Mouse (Mus musculus): Measurements from ENCODE around the gene Adrm1. TPM values are rescaled to one million over a fixed set of nuclear protein-coding genes. Genes with fewer than 3 reads are reported as not detected.
A peak's percentile ranks its signal among the peaks of the same experiment; 100 is the strongest.
"Not testable (repeated sequence)": the region's sequence is repeated elsewhere in the genome, so short reads cannot be mapped to it uniquely, and the experiment has no call there.

Adrm1 gene
- polyA plus RNA-seq, 1 experiment from 2014 or later: 163 TPM

- no peak for DNase-seq (ENCODE audit: low read depth, low spot score)
- in situ Hi-C loops (cut with MboI; ENCODE audit: low pct_unique_long_range_greater_than_20kb): no loop called here
- CTCF ChIA-PET: interaction anchor here (1.0 to 1.2 kb wide), 2 partner anchors 8 to 13 kb away, joined by 3 to 4 read pairs; no protein-coding TSS in a partner anchor
Observed at GRCm38 (mm10) chr2:180154796-180155195, 16.5 kb upstream of the Adrm1 start.

GRCm38 (mm10) chr2:180158627-180159026 is 12.7 kb upstream of the Adrm1 start:
- no peak for DNase-seq (ENCODE audit: low read depth, low spot score)
- TF ChIP-seq CTCF (IDR thresholded peaks at IDR 0.05): no peak
- CTCF ChIA-PET: interaction anchor here (1.5 to 1.6 kb wide), 2 partner anchors 12 to 18 kb away, joined by 3 to 4 read pairs; no protein-coding TSS in a partner anchor
- POLR2A ChIA-PET: no interaction called here
- in situ Hi-C loops (cut with MboI; ENCODE audit: low pct_unique_long_range_greater_than_20kb): no loop called here
- no peaks in the 10 kb centered on the region for H3K27me3 ChIP-seq
- ATAC-seq: no peak

More at GRCm38 (mm10) chr2:180154796-180155195, 16.5 kb upstream of the Adrm1 start:
- H3K27me3 ChIP-seq: no peaks in the 10 kb centered on the region
- TF ChIP-seq CTCF (IDR thresholded peaks at IDR 0.05): no peak
- ATAC-seq: no peak
- POLR2A ChIA-PET: no interaction called here

- no peak for TF ChIP-seq CTCF (IDR thresholded peaks at IDR 0.05)
- ChIA-PET POLR2A (no interaction called here), CTCF (no interaction called here)
- no peak for DNase-seq (ENCODE audit: low read depth, low spot score)
- ATAC-seq: no peak
- in situ Hi-C loops (cut with MboI; ENCODE audit: low pct_unique_long_range_greater_than_20kb): no loop called here
- H3K27me3 ChIP-seq: no peaks in the 10 kb centered on the region
Observed at GRCm38 (mm10) chr2:180165855-180166254, 5.4 kb upstream of the Adrm1 start.

GRCm38 (mm10) chr2:180166869-180167268 is 4.4 kb upstream of the Adrm1 start:
- no peak for ATAC-seq
- H3K27me3 ChIP-seq: no peaks in the 10 kb centered on the region
- ChIA-PET POLR2A (no interaction called here), CTCF (no interaction called here)
- TF ChIP-seq CTCF (IDR thresholded peaks at IDR 0.05): no peak
- DNase-seq (ENCODE audit: low read depth, low spot score): no peak
- in situ Hi-C loops (cut with MboI; ENCODE audit: low pct_unique_long_range_greater_than_20kb): no loop called here

- CTCF ChIA-PET: interaction anchor here (0.7 to 1.6 kb wide), 14 partner anchors 11 to 99 kb away, joined by 3 to 5 read pairs (median 3); no protein-coding TSS in a partner anchor
- DNase-seq (ENCODE audit: low read depth, low spot score) (no peak), ATAC-seq (no peak)
- in situ Hi-C loops (cut with MboI; ENCODE audit: low pct_unique_long_range_greater_than_20kb): no loop called here
- H3K27me3 ChIP-seq: no peaks in the 10 kb centered on the region
- POLR2A ChIA-PET: interaction anchor here (1.0 kb wide), 1 partner anchor 8 kb away, joined by 3 read pairs; no protein-coding TSS in a partner anchor
- no peak for TF ChIP-seq CTCF (IDR thresholded peaks at IDR 0.05)
Observed at GRCm38 (mm10) chr2:180170151-180170805, 1.0 kb upstream of the Adrm1 start.

GRCm38 (mm10) chr2:180171522-180172070 is 311 bp downstream of the Adrm1 start:
- CTCF ChIA-PET: interaction anchor here (0.8 to 1.6 kb wide), 2 partner anchors 30 to 80 kb away, joined by 3 to 5 read pairs; no protein-coding TSS in a partner anchor
- POLR2A ChIA-PET: interaction anchor here (1.0 kb wide), 1 partner anchor 9 kb away, joined by 3 read pairs; no protein-coding TSS in a partner anchor
- no peak for TF ChIP-seq CTCF (IDR thresholded peaks at IDR 0.05)
- peak; percentile 89 for ATAC-seq
- H3K27me3 ChIP-seq: no peaks in the 10 kb centered on the region
- in situ Hi-C loops (cut with MboI; ENCODE audit: low pct_unique_long_range_greater_than_20kb): no loop called here
- no peak for DNase-seq (ENCODE audit: low read depth, low spot score)

- ATAC-seq (no peak), DNase-seq (ENCODE audit: low read depth, low spot score) (no peak)
- no peaks in the 10 kb centered on the region for H3K27me3 ChIP-seq
- CTCF ChIA-PET: interaction anchor here (2.7 kb wide), 1 partner anchor 78 kb away, joined by 13 read pairs; no protein-coding TSS in a partner anchor
- in situ Hi-C loops (cut with MboI; ENCODE audit: low pct_unique_long_range_greater_than_20kb): no loop called here
- POLR2A ChIA-PET: interaction anchor here (2.1 kb wide), 1 partner anchor 53 kb away, joined by 7 read pairs; the partner anchor contains the start of gene Lama5
- no peak for TF ChIP-seq CTCF (IDR thresholded peaks at IDR 0.05)
Observed at GRCm38 (mm10) chr2:180172152-180172551, 867 bp downstream of the Adrm1 start.

- in situ Hi-C loops (cut with MboI; ENCODE audit: low pct_unique_long_range_greater_than_20kb): no loop called here
Observed at GRCm38 (mm10) chr2:180173163-180173562, 1.9 kb downstream of the Adrm1 start.

GRCm38 (mm10) chr2:180173711-180174110 is 2.4 kb downstream of the Adrm1 start:
- CTCF ChIA-PET: interaction anchor here (1.0 to 2.7 kb wide), 9 partner anchors 31 to 93 kb away, joined by 3 to 13 read pairs (median 4); no protein-coding TSS in a partner anchor
- DNase-seq (ENCODE audit: low read depth, low spot score): not testable (repeated sequence)

More at GRCm38 (mm10) chr2:180173163-180173562, 1.9 kb downstream of the Adrm1 start:
- ChIA-PET CTCF (interaction anchor here (1.0 to 2.7 kb wide), 8 partner anchors 32 to 92 kb away, joined by 3 to 13 read pairs (median 4); no protein-coding TSS in a partner anchor), POLR2A (interaction anchor here (1.2 to 2.1 kb wide), 3 partner anchors 20 to 52 kb away, joined by 3 to 7 read pairs (median 4); partner anchors contain the start of gene Lama5)
- ATAC-seq: no peak
- no peak for DNase-seq (ENCODE audit: low read depth, low spot score)
- H3K27me3 ChIP-seq: no peaks in the 10 kb centered on the region
- TF ChIP-seq CTCF (IDR thresholded peaks at IDR 0.05): no peak

GRCm38 (mm10) chr2:180174121-180174520 is 2.8 kb downstream of the Adrm1 start:
- DNase-seq (ENCODE audit: low read depth, low spot score): no peak
- in situ Hi-C loops (cut with MboI; ENCODE audit: low pct_unique_long_range_greater_than_20kb): no loop called here
- no peak for ATAC-seq
- CTCF ChIA-PET: interaction anchor here (1.1 to 2.7 kb wide), 6 partner anchors 31 to 81 kb away, joined by 3 to 13 read pairs (median 5); no protein-coding TSS in a partner anchor
- H3K27me3 ChIP-seq: no peaks in the 10 kb centered on the region
- no peak for TF ChIP-seq CTCF (IDR thresholded peaks at IDR 0.05)
- POLR2A ChIA-PET: interaction anchor here (0.9 to 2.1 kb wide), 7 partner anchors 8 to 82 kb away, joined by 3 to 7 read pairs (median 4); partner anchors contain the start of genes Lama5 and Rps21

More at GRCm38 (mm10) chr2:180173711-180174110, 2.4 kb downstream of the Adrm1 start:
- POLR2A ChIA-PET: interaction anchor here (1.0 to 2.1 kb wide), 6 partner anchors 9 to 83 kb away, joined by 3 to 7 read pairs (median 4); partner anchors contain the start of genes Lama5 and Rps21
- ATAC-seq; in situ Hi-C loops (cut with MboI; ENCODE audit: low pct_unique_long_range_greater_than_20kb); H3K27me3 ChIP-seq: not testable (repeated sequence)
